8 mouse cellular contexts compared by ENCODE assay signal in the genomic region with DNA sequence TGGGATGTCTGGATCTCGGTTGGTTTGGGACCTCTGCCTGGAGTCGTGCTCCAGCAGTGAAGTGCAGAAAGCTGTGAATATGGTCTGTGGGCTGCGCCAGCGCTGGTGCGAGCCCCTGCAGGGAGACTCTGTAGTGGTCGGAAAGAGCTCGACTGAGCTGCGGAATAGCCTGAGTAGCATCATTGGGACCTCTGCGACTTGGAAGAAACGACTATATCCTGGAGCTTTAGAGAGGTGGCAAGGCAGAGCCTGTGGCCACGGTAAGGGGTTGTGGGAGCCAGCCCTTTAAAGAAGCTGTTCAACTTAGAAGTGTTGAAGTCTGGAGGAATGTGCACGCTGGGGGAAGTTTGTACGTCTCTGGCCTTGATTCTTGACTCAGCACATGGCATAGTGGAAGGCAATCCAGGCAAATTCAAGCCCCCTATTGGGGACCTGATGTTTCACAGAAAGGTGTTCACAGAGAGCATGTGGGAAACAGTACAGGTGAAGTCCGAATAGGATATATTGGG. TPM values are rescaled to one million over a fixed set of nuclear protein-coding genes. Genes with fewer than 3 reads are reported as not detected.
DNase-seq lines count a peak whose midpoint lies in the region; ATAC-seq and TF ChIP-seq lines count a peak whose summit lies in the region.

No protein-coding gene starts in this region.

- DNase-seq in heart, postnatal 14 days, result no peak
- DNase-seq in liver, postnatal 0 days, result no peak
- DNase-seq in gastrocnemius, postnatal 36 days, result no peak
- DNase-seq in layer of hippocampus, adult 11-12 months (ENCODE audit: low spot score), result no peak
- no peak for DNase-seq in left cerebral cortex, postnatal 25 days (ENCODE audit: low spot score in 2 of 2)

- ATAC-seq in heart, embryonic 12.5 days (ENCODE audit: insufficient number of reproducible peaks, low FRiP score), result no peak
- peak; percentile 5 for ATAC-seq in forebrain, embryonic 13.5 days
- no peak for ATAC-seq in liver, postnatal 0 days

- H3K27ac ChIP-seq in heart, embryonic 12.5 days (ENCODE audit: poor library complexity, severe bottlenecking), result peak overlapping the region; percentile 98
- H3K27ac ChIP-seq in ES-Bruce4 (ENCODE audit: insufficient read depth, low read length), result peak overlapping the region; percentile 89
- peak overlapping the region; percentile 91 for H3K27ac ChIP-seq in forebrain, embryonic 13.5 days
- peak overlapping the region; percentile 99 for H3K27ac ChIP-seq in liver, postnatal 0 days (ENCODE audit: low read depth)

- no peak for TF ChIP-seq CTCF in ES-Bruce4 (IDR thresholded peaks at IDR 0.05; ENCODE audit: low read depth, low read length)
- 0 out of 2 replicates have a peak, but pooled peaks have one; percentile 5 for TF ChIP-seq CTCF in liver, postnatal 0 days (IDR thresholded peaks at IDR 0.05; ENCODE audit: low read depth)

- peak overlapping the region; percentile 78 for H3K9ac ChIP-seq in heart, embryonic 12.5 days
- H3K9ac ChIP-seq in ES-Bruce4 (ENCODE audit: low read depth, poor library complexity, severe bottlenecking), result peak overlapping the region; percentile 94
- peak overlapping the region; percentile 84 for H3K9ac ChIP-seq in forebrain, embryonic 13.5 days
- peak overlapping the region; percentile 82 for H3K9ac ChIP-seq in liver, postnatal 0 days (replicated peaks)

- no peak for TF ChIP-seq EP300 in ES-Bruce4 (IDR thresholded peaks at IDR 0.05; ENCODE audit: insufficient read depth, low read depth, low read length)
- TF ChIP-seq EP300 in liver, postnatal 0 days (IDR thresholded peaks at IDR 0.05; ENCODE audit: low read depth), result no peak

- H3K9me3 ChIP-seq in heart, embryonic 12.5 days (replicated peaks), result no peaks in the 10 kb centered on the region
- no peaks in the 10 kb centered on the region for H3K9me3 ChIP-seq in ES-Bruce4 (replicated peaks; ENCODE audit: control insufficient read depth, insufficient read depth, low read length, poor library complexity, severe bottlenecking)
- no peaks in the 10 kb centered on the region for H3K9me3 ChIP-seq in forebrain, embryonic 13.5 days (replicated peaks)
- H3K9me3 ChIP-seq in liver, postnatal 0 days (ENCODE audit: low read length), result no peaks in the 10 kb centered on the region

- peak overlapping the region; percentile 91 for H3K4me3 ChIP-seq in heart, embryonic 12.5 days
- H3K4me3 ChIP-seq in ES-Bruce4 (ENCODE audit: low read depth, low read length), result peak overlapping the region; percentile 97
- peak overlapping the region; percentile 79 for H3K4me3 ChIP-seq in forebrain, embryonic 13.5 days
- H3K4me3 ChIP-seq in liver, postnatal 0 days (ENCODE audit: low read depth, low read length), result peak overlapping the region; percentile 91

- H3K4me1 ChIP-seq in heart, embryonic 12.5 days (replicated peaks), result peaks cover 14% of the 10 kb centered on the region; the same call in 1 of the 2 replicates
- peaks cover 2% of the 10 kb centered on the region for H3K4me1 ChIP-seq in ES-Bruce4 (ENCODE audit: control insufficient read depth, insufficient read depth, low read length)
- H3K4me1 ChIP-seq in forebrain, embryonic 13.5 days, result peaks cover 37% of the 10 kb centered on the region
- peaks cover 22% of the 10 kb centered on the region for H3K4me1 ChIP-seq in liver, postnatal 0 days (ENCODE audit: insufficient read depth)

- intact Hi-C loops in heart, postnatal 14 days (cut with DNase I), result no loop called here
- intact Hi-C loops in gastrocnemius, postnatal 36 days (cut with DNase I), result no loop called here
- intact Hi-C loops in left cerebral cortex, postnatal 25 days (cut with DNase I), result loop anchor here (2.0 kb wide), 1 partner anchor 21 kb away; a partner anchor contains a TSS

- no peaks in the 10 kb centered on the region for H3K27me3 ChIP-seq in heart, embryonic 12.5 days (replicated peaks)
- no peaks in the 10 kb centered on the region for H3K27me3 ChIP-seq in ES-Bruce4 (ENCODE audit: control insufficient read depth, insufficient read depth, low read length, poor library complexity, severe bottlenecking)
- no peaks in the 10 kb centered on the region for H3K27me3 ChIP-seq in forebrain, embryonic 13.5 days
- H3K27me3 ChIP-seq in liver, postnatal 0 days (ENCODE audit: insufficient read depth, low read length), result no peaks in the 10 kb centered on the region

- peak overlapping the region; percentile 85 for H3K4me2 ChIP-seq in heart, embryonic 12.5 days
- peak overlapping the region; percentile 92 for H3K4me2 ChIP-seq in forebrain, embryonic 13.5 days
- peak overlapping the region; percentile 85 for H3K4me2 ChIP-seq in liver, postnatal 0 days (ENCODE audit: low read depth, low read length)

- TF ChIP-seq POLR2A in ES-Bruce4 (IDR thresholded peaks at IDR 0.05; ENCODE audit: insufficient read depth, low read length), result no peak

- 2% methylated on average over 14 of the region's 14 CpGs for WGBS in heart, embryonic 12.5 days
- WGBS in forebrain, embryonic 13.5 days, result 2% methylated on average over 14 of the region's 14 CpGs
- 4% methylated on average over 14 of the region's 14 CpGs for WGBS in liver, postnatal 0 days (ENCODE audit: insufficient replicate concordance)

- peaks cover 17% of the 10 kb centered on the region for H3K36me3 ChIP-seq in heart, embryonic 12.5 days
- H3K36me3 ChIP-seq in ES-Bruce4 (ENCODE audit: control insufficient read depth, insufficient read depth, low read length, poor library complexity, severe bottlenecking), result peaks cover 18% of the 10 kb centered on the region; the same call in 1 of the 2 replicates
- H3K36me3 ChIP-seq in forebrain, embryonic 13.5 days (ENCODE audit: poor library complexity, severe bottlenecking), result peaks cover 21% of the 10 kb centered on the region
- no peaks in the 10 kb centered on the region for H3K36me3 ChIP-seq in liver, postnatal 0 days (replicated peaks; ENCODE audit: insufficient read depth, low read length)

RNA-seq across cellular contexts. Expression of a gene that starts 2.8 kb away (rescaled TPM):
- 63.4 and 68.1 TPM in 2 replicates for polyA plus RNA-seq in heart, embryonic 12.5 days (2016; fragmentation: Nextera tagmentation; extraction: Ambion mirVana)
- 10 to 100 TPM; 26.2 to 29.4 TPM for total RNA-seq in heart, postnatal 14 days (2021)
- polyA plus RNA-seq in ES-Bruce4 (2011; ENCODE audit: insufficient read depth, insufficient read length, low read depth, missing spikeins), result 42.8 and 44.8 TPM in 2 replicates
- polyA plus RNA-seq in forebrain, embryonic 13.5 days (2015; fragmentation: Nextera tagmentation; extraction: Ambion mirVana), result 35.2 and 35.4 TPM in 2 replicates
- polyA plus RNA-seq in liver, postnatal 0 days (2015; fragmentation: Nextera tagmentation; extraction: Ambion mirVana), result 32.3 and 32.9 TPM in 2 replicates
- 1 to 10 TPM; 5.6 to 9.3 TPM for total RNA-seq in gastrocnemius, postnatal 36 days (2021)
- total RNA-seq in left cerebral cortex, postnatal 25 days (2021), result 10 to 100 TPM; 10.5 to 18.3 TPM

RNA-seq across cellular contexts. Expression of a gene that starts 20.7 kb away (rescaled TPM):
- polyA plus RNA-seq in heart, embryonic 12.5 days (2016; fragmentation: Nextera tagmentation; extraction: Ambion mirVana), result 46.2 and 49.5 TPM in 2 replicates
- total RNA-seq in heart, postnatal 14 days (2021), result 10 to 100 TPM; 32.5 to 35.2 TPM
- polyA plus RNA-seq in ES-Bruce4 (2011; ENCODE audit: insufficient read depth, insufficient read length, low read depth, missing spikeins), result 77.6 and 79.8 TPM in 2 replicates
- 53.5 and 59.1 TPM in 2 replicates for polyA plus RNA-seq in forebrain, embryonic 13.5 days (2015; fragmentation: Nextera tagmentation; extraction: Ambion mirVana)
- 21.3 TPM in 2 replicates for polyA plus RNA-seq in liver, postnatal 0 days (2015; fragmentation: Nextera tagmentation; extraction: Ambion mirVana)
- 10 to 100 TPM; 39.8 to 43.3 TPM for total RNA-seq in gastrocnemius, postnatal 36 days (2021)
- total RNA-seq in left cerebral cortex, postnatal 25 days (2021), result 10 to 100 TPM; 85.2 to 90.1 TPM

RNA-seq across cellular contexts. Expression of a gene that starts 22.2 kb away (rescaled TPM):
- 20.9 and 21.3 TPM in 2 replicates for polyA plus RNA-seq in heart, embryonic 12.5 days (2016; fragmentation: Nextera tagmentation; extraction: Ambion mirVana)
- total RNA-seq in heart, postnatal 14 days (2021), result 10 to 100 TPM; 35.6 to 40.5 TPM
- polyA plus RNA-seq in ES-Bruce4 (2011; ENCODE audit: insufficient read depth, insufficient read length, low read depth, missing spikeins), result 89.7 and 97.9 TPM in 2 replicates
- 16.1 and 18.6 TPM in 2 replicates for polyA plus RNA-seq in forebrain, embryonic 13.5 days (2015; fragmentation: Nextera tagmentation; extraction: Ambion mirVana)
- 3.3 and 3.6 TPM in 2 replicates for polyA plus RNA-seq in liver, postnatal 0 days (2015; fragmentation: Nextera tagmentation; extraction: Ambion mirVana)
- 10 to 100 TPM; 18.1 to 20.1 TPM for total RNA-seq in gastrocnemius, postnatal 36 days (2021)
- 10 to 100 TPM; 97.8 to 97.9 TPM for total RNA-seq in left cerebral cortex, postnatal 25 days (2021)

RNA-seq across cellular contexts. Expression of a gene that starts 35.8 kb away (rescaled TPM):
- polyA plus RNA-seq in heart, embryonic 12.5 days (2016; fragmentation: Nextera tagmentation; extraction: Ambion mirVana), result 18.1 and 19.7 TPM in 2 replicates
- 1 to 10 TPM; 5.8 to 6.7 TPM for total RNA-seq in heart, postnatal 14 days (2021)
- not detected in 2 replicates for polyA plus RNA-seq in ES-Bruce4 (2011; ENCODE audit: insufficient read depth, insufficient read length, low read depth, missing spikeins)
- polyA plus RNA-seq in forebrain, embryonic 13.5 days (2015; fragmentation: Nextera tagmentation; extraction: Ambion mirVana), result 1.9 and 2.1 TPM in 2 replicates
- polyA plus RNA-seq in liver, postnatal 0 days (2015; fragmentation: Nextera tagmentation; extraction: Ambion mirVana), result 24.6 and 25.7 TPM in 2 replicates
- 1 to 10 TPM in 1 of 2 experiments, under 1 TPM in 1; 0.96 to 1.4 TPM for total RNA-seq in gastrocnemius, postnatal 36 days (2021)
- 1 to 10 TPM; 2.8 to 3.5 TPM for total RNA-seq in left cerebral cortex, postnatal 25 days (2021)

RNA-seq across cellular contexts. Expression of a gene that starts 57.4 kb away (rescaled TPM):
- polyA plus RNA-seq in heart, embryonic 12.5 days (2016; fragmentation: Nextera tagmentation; extraction: Ambion mirVana), result 5.4 and 6.9 TPM in 2 replicates
- total RNA-seq in heart, postnatal 14 days (2021), result under 1 TPM; 0.54 to 0.69 TPM
- not detected in 2 replicates for polyA plus RNA-seq in ES-Bruce4 (2011; ENCODE audit: insufficient read depth, insufficient read length, low read depth, missing spikeins)
- 3.7 and 3.8 TPM in 2 replicates for polyA plus RNA-seq in forebrain, embryonic 13.5 days (2015; fragmentation: Nextera tagmentation; extraction: Ambion mirVana)
- polyA plus RNA-seq in liver, postnatal 0 days (2015; fragmentation: Nextera tagmentation; extraction: Ambion mirVana), result 4.8 and 6.3 TPM in 2 replicates
- total RNA-seq in gastrocnemius, postnatal 36 days (2021), result 1 to 10 TPM in 1 of 2 experiments, not detected in 1; 1.0 TPM
- under 1 TPM in 1 of 2 experiments, not detected in 1; 0.71 TPM for total RNA-seq in left cerebral cortex, postnatal 25 days (2021)
